In the genomic region with DNA sequence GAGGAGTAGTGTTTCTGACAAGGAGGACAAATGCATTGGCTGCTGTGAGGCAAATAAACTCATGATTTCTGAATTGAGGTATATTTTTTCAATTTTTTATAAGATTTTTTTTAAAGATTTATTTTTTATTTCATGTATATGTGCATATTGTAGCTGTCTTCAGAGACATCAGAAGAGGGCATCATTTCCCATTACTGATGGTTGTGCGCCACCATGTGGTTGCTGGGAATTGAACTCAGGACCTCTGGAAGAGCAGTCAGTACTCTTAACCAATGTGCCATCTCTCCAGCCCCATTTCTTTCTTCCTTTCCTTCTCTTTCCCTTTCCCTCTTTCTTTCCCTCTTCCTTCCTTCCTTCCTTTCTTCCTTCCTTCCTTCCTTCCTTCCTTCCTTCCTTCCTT, we compare ENCODE assay signal across 9 mouse cellular contexts. TPM values are rescaled to one million over a fixed set of nuclear protein-coding genes. Genes with fewer than 3 reads are reported as not detected.
DNase-seq lines count a peak whose midpoint lies in the region; ATAC-seq and TF ChIP-seq lines count a peak whose summit lies in the region.
"Had no signal": no experiment of that assay in that cellular context is flagged by ENCODE, and none has a peak within 500 bp of the region (broad histone marks: within the 10 kb centered on the region; RNA-seq: fewer than 3 reads in every experiment).

No protein-coding gene starts in this region.

- no peaks in the 10 kb centered on the region for H3K4me1 ChIP-seq in forebrain, embryonic 14.5 days (ENCODE audit: control insufficient read depth, insufficient read depth, low read length)
- H3K4me1 ChIP-seq in forebrain, embryonic 12.5 days: no peaks in the 10 kb centered on the region
- no peaks in the 10 kb centered on the region for H3K4me1 ChIP-seq in midbrain, embryonic 14.5 days (ENCODE audit: control insufficient read depth, insufficient read depth, low read length)
- no peaks in the 10 kb centered on the region for H3K4me1 ChIP-seq in midbrain, embryonic 13.5 days (replicated peaks)
- H3K4me1 ChIP-seq in heart, postnatal 0 days (ENCODE audit: control insufficient read depth, insufficient read depth): no peaks in the 10 kb centered on the region
- H3K4me1 ChIP-seq: heart, embryonic 13.5 days had no signal

- peak; percentile 41 for DNase-seq in forebrain, embryonic 14.5 days (ENCODE audit: low spot score)
- DNase-seq in midbrain, embryonic 14.5 days: peak; percentile 44
- DNase-seq in adrenal gland, postnatal 36 days: peak; percentile 42 to 60
- DNase-seq in heart, postnatal 0 days (ENCODE audit: low spot score): no peak
- peak; percentile 54 for DNase-seq in lung, postnatal 14 days
- DNase-seq in MN1 (ENCODE audit: low spot score): no peak

- peak; percentile 45 for TF ChIP-seq CTCF in heart, postnatal 0 days (IDR thresholded peaks at IDR 0.05; ENCODE audit: low read depth)

- H3K36me3 ChIP-seq in forebrain, embryonic 14.5 days (ENCODE audit: control insufficient read depth, insufficient read depth, low read length): no peaks in the 10 kb centered on the region
- H3K36me3 ChIP-seq in forebrain, embryonic 12.5 days (replicated peaks): no peaks in the 10 kb centered on the region
- no peaks in the 10 kb centered on the region for H3K36me3 ChIP-seq in midbrain, embryonic 14.5 days (ENCODE audit: control insufficient read depth, insufficient read depth, low read length)
- H3K36me3 ChIP-seq in midbrain, embryonic 13.5 days: no peaks in the 10 kb centered on the region
- no peaks in the 10 kb centered on the region for H3K36me3 ChIP-seq in heart, postnatal 0 days (replicated peaks; ENCODE audit: control insufficient read depth, insufficient read depth, low read length)
- H3K36me3 ChIP-seq: heart, embryonic 13.5 days had no signal

- H3K9ac ChIP-seq in forebrain, embryonic 14.5 days (ENCODE audit: low read length): no peak overlapping the region
- no peak overlapping the region for H3K9ac ChIP-seq in forebrain, embryonic 12.5 days
- no peak overlapping the region for H3K9ac ChIP-seq in midbrain, embryonic 14.5 days (replicated peaks; ENCODE audit: low read length)
- no peak overlapping the region for H3K9ac ChIP-seq in midbrain, embryonic 13.5 days (replicated peaks)
- no peak overlapping the region for H3K9ac ChIP-seq in heart, postnatal 0 days (replicated peaks; ENCODE audit: low read depth, low read length)
- H3K9ac ChIP-seq: heart, embryonic 13.5 days had no signal

- TF ChIP-seq EP300 in heart, postnatal 0 days (IDR thresholded peaks at IDR 0.05; ENCODE audit: low read depth): no peak

- ATAC-seq in forebrain, embryonic 14.5 days: no peak
- ATAC-seq in forebrain, embryonic 12.5 days (ENCODE audit: low FRiP score): no peak
- ATAC-seq in midbrain, embryonic 14.5 days (ENCODE audit: low FRiP score, low TSS enrichment): no peak
- no peak for ATAC-seq in midbrain, embryonic 13.5 days
- ATAC-seq in heart, postnatal 0 days (ENCODE audit: insufficient read depth, low read depth): no peak

- H3K9me3 ChIP-seq in forebrain, embryonic 14.5 days (replicated peaks; ENCODE audit: control insufficient read depth, low read length): no peaks in the 10 kb centered on the region
- no peaks in the 10 kb centered on the region for H3K9me3 ChIP-seq in forebrain, embryonic 12.5 days
- H3K9me3 ChIP-seq in midbrain, embryonic 14.5 days (ENCODE audit: control insufficient read depth, low read length): no peaks in the 10 kb centered on the region
- no peaks in the 10 kb centered on the region for H3K9me3 ChIP-seq in midbrain, embryonic 13.5 days
- no peaks in the 10 kb centered on the region for H3K9me3 ChIP-seq in heart, postnatal 0 days (replicated peaks; ENCODE audit: control insufficient read depth, low read length)
- H3K9me3 ChIP-seq: heart, embryonic 13.5 days had no signal

- no peak overlapping the region for H3K4me3 ChIP-seq in forebrain, embryonic 14.5 days (ENCODE audit: low read depth, low read length)
- H3K4me3 ChIP-seq in forebrain, embryonic 12.5 days (replicated peaks): no peak overlapping the region
- H3K4me3 ChIP-seq in midbrain, embryonic 14.5 days (replicated peaks; ENCODE audit: low read depth, low read length): no peak overlapping the region
- H3K4me3 ChIP-seq in midbrain, embryonic 13.5 days (replicated peaks): no peak overlapping the region
- no peak overlapping the region for H3K4me3 ChIP-seq in heart, postnatal 0 days (ENCODE audit: low read depth, low read length)
- H3K4me3 ChIP-seq: heart, embryonic 13.5 days had no signal

- WGBS in forebrain, embryonic 14.5 days: 8% methylated on average over 1 of the region's 1 CpGs
- 17% methylated on average over 1 of the region's 1 CpGs for WGBS in forebrain, embryonic 12.5 days
- WGBS in midbrain, embryonic 14.5 days: 27% methylated on average over 1 of the region's 1 CpGs
- 25% methylated on average over 1 of the region's 1 CpGs for WGBS in midbrain, embryonic 13.5 days
- 33% methylated on average over 1 of the region's 1 CpGs for WGBS in heart, postnatal 0 days

- no peak overlapping the region for H3K27ac ChIP-seq in forebrain, embryonic 14.5 days (ENCODE audit: low read depth, low read length)
- H3K27ac ChIP-seq in forebrain, embryonic 12.5 days: no peak overlapping the region
- H3K27ac ChIP-seq in midbrain, embryonic 14.5 days (replicated peaks; ENCODE audit: low read depth, low read length): no peak overlapping the region
- H3K27ac ChIP-seq in midbrain, embryonic 13.5 days: no peak overlapping the region
- no peak overlapping the region for H3K27ac ChIP-seq in heart, postnatal 0 days (ENCODE audit: low read depth)
- H3K27ac ChIP-seq: heart, embryonic 13.5 days had no signal

- H3K4me2 ChIP-seq in forebrain, embryonic 14.5 days (ENCODE audit: low read length): no peak overlapping the region
- no peak overlapping the region for H3K4me2 ChIP-seq in forebrain, embryonic 12.5 days
- H3K4me2 ChIP-seq in midbrain, embryonic 14.5 days (ENCODE audit: low read length): no peak overlapping the region
- H3K4me2 ChIP-seq in midbrain, embryonic 13.5 days (replicated peaks): no peak overlapping the region
- no peak overlapping the region for H3K4me2 ChIP-seq in heart, postnatal 0 days (ENCODE audit: low read depth, low read length)
- H3K4me2 ChIP-seq: heart, embryonic 13.5 days had no signal

- H3K27me3 ChIP-seq in forebrain, embryonic 14.5 days (replicated peaks; ENCODE audit: control insufficient read depth, insufficient read depth, low read length): no peaks in the 10 kb centered on the region
- H3K27me3 ChIP-seq in forebrain, embryonic 12.5 days: no peaks in the 10 kb centered on the region
- no peaks in the 10 kb centered on the region for H3K27me3 ChIP-seq in midbrain, embryonic 14.5 days (ENCODE audit: control insufficient read depth, insufficient read depth, low read length)
- no peaks in the 10 kb centered on the region for H3K27me3 ChIP-seq in midbrain, embryonic 13.5 days
- no peaks in the 10 kb centered on the region for H3K27me3 ChIP-seq in heart, postnatal 0 days (ENCODE audit: control insufficient read depth, insufficient read depth, low read length)
- H3K27me3 ChIP-seq: heart, embryonic 13.5 days had no signal

RNA-seq across cellular contexts. Expression of a gene that starts 31.0 kb away (rescaled TPM):
- 4.6 and 7.4 TPM in 2 replicates for polyA plus RNA-seq in forebrain, embryonic 14.5 days (2014; fragmentation: Nextera tagmentation; extraction: Ambion mirVana)
- 13.1 and 13.4 TPM in 2 replicates for polyA plus RNA-seq in forebrain, embryonic 12.5 days (2016; fragmentation: Nextera tagmentation; extraction: Ambion mirVana)
- 2.2 and 3.1 TPM in 2 replicates for polyA plus RNA-seq in midbrain, embryonic 14.5 days (2014; fragmentation: Nextera tagmentation; extraction: Ambion mirVana)
- polyA plus RNA-seq in midbrain, embryonic 13.5 days (2015; fragmentation: Nextera tagmentation; extraction: Ambion mirVana): 4.3 and 5.2 TPM in 2 replicates
- total RNA-seq in adrenal gland, postnatal 36 days (2021): 1 to 10 TPM; 1.1 to 1.9 TPM
- 1.5 and 10.9 TPM in 2 replicates for total RNA-seq in heart, postnatal 0 days (2014; rRNA removed; ENCODE audit: low replicate concordance)
- polyA plus RNA-seq in heart, postnatal 0 days (2015; fragmentation: Nextera tagmentation; extraction: Ambion mirVana): 1.4 and 1.7 TPM in 2 replicates

RNA-seq across cellular contexts. Expression of a gene that starts 31.3 kb away (rescaled TPM):
- 17.2 and 18.1 TPM in 2 replicates for polyA plus RNA-seq in forebrain, embryonic 14.5 days (2014; fragmentation: Nextera tagmentation; extraction: Ambion mirVana)
- 26.2 and 29.7 TPM in 2 replicates for polyA plus RNA-seq in forebrain, embryonic 12.5 days (2016; fragmentation: Nextera tagmentation; extraction: Ambion mirVana)
- polyA plus RNA-seq in midbrain, embryonic 14.5 days (2014; fragmentation: Nextera tagmentation; extraction: Ambion mirVana): 19.1 and 19.3 TPM in 2 replicates
- polyA plus RNA-seq in midbrain, embryonic 13.5 days (2015; fragmentation: Nextera tagmentation; extraction: Ambion mirVana): 24.2 and 24.6 TPM in 2 replicates
- 10 to 100 TPM; 65.8 to 71.8 TPM for total RNA-seq in adrenal gland, postnatal 36 days (2021)
- 30.1 and 40.4 TPM in 2 replicates for total RNA-seq in heart, postnatal 0 days (2014; rRNA removed; ENCODE audit: low replicate concordance)
- 23.2 and 25.8 TPM in 2 replicates for polyA plus RNA-seq in heart, postnatal 0 days (2015; fragmentation: Nextera tagmentation; extraction: Ambion mirVana)

Comparison
In these comparisons a context has a peak if more than half of its experiments do, and no peak if none do; other contexts are left out.
1. DNase-seq: peak in forebrain, embryonic 14.5 days (single experiment), midbrain, embryonic 14.5 days (single experiment), adrenal gland, postnatal 36 days (2 of 2) and lung, postnatal 14 days (single experiment); none in heart, postnatal 0 days (single experiment) and MN1 (single experiment).